Mouse (Mus musculus) CD4-positive, CD25-positive, alpha-beta regulatory T cell, adult 2 months (primary cell): Measurements from ENCODE around the gene Aifm3.

Experiments used
- DNase-seq: peaks from one replicate; pipeline ENCODE4 v3.0.0-alpha.2; 2012; ENCODE audit warnings: low read depth, low spot score

Aifm3 gene

DNA sequence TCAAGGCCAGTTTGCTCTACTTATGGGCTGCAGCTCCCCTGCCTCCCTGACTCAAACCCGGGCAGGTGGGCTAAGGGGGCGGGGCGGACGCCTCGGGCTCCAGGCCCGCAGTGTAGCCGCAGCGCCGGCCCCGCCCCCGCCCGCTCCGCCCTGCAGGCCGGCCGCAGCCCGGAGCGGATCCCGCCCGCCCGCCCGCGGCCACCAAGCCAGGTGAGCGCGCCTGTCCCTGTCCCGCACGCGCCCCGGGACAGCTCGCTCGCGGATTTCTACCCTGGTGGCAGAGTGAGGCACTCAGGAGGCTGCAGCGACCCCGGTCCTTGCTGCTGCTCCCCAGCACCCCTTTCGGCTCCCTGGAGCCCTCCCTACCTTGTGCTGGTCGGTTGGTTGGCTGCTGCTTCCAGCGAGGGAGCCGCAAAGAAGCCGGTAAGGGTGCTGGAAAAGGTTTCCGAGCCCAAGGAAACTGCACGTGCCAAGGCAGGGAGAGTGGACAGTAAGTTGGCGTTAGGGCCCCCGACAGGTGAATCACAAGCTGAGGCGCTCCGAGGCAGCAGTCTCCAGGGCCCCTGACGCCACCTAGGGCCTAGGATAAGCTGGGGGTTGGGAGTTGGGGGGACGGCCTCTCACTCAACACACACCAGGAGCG lies at the start of gene Aifm3:
Gene Aifm3 (plus strand): TSS at position 143 of the 643 bp plus-strand sequence.
- DNase-seq, result peak; percentile 32

DNA sequence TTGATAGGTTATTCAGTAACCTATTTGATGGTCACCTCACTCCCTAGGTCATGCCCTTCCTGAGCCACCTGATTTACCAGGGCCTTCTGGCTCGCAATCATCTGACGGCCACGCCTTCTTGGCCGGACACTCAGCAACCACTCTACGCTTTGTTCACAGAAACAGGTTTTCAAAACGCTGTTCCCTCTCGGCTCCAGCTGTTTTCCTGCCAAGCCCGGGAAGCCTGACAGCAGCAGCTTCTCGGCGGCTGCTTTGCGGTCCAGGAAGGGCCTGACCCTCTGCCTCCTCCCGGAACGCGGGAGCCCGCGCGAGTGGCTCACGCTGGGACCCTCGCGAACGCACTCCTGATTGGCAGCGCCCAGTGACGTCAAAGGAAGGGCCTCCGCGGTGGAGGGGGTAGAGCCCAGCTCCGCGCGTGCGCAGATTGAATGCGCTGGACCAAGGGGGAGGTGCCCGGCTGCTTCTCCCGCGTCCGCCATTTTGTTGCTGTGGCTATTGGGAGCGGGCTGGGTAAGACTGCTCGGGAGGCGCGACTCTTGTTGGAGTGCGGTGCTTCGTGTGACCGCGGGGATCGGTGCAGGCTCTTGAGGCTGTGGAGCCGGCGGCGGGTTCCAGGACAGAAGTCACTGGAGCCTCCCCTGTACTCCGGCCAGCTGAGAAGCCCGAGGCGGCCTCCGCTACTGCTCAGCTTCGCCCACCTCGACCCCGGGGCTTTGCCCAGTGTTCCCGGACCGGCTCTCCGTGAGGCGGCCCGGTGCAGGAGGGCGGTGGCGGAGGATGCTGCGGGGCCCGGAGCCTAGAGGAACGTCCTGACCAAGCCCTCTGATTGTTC lies 37.7 kb upstream of the Aifm3 start, which contains the start of gene Crkl:
Gene Crkl (plus strand): TSS at position 447 of the 832 bp plus-strand sequence.
- peak; percentile 98 for DNase-seq

DNA sequence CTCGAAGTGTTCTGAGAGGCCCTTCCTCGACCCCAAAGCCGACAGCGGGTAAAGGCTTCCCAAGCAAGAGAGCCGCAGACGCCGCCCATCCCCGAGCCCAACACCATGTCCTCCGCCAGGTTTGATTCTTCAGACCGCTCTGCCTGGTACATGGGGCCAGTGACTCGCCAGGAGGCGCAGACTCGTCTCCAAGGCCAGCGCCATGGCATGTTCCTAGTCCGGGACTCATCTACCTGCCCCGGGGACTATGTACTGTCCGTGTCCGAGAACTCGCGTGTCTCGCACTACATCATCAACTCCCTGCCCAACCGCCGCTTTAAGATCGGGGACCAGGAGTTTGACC lies 37.1 kb upstream of the Aifm3 start:
- DNase-seq, result peak; percentile 61

DNA sequence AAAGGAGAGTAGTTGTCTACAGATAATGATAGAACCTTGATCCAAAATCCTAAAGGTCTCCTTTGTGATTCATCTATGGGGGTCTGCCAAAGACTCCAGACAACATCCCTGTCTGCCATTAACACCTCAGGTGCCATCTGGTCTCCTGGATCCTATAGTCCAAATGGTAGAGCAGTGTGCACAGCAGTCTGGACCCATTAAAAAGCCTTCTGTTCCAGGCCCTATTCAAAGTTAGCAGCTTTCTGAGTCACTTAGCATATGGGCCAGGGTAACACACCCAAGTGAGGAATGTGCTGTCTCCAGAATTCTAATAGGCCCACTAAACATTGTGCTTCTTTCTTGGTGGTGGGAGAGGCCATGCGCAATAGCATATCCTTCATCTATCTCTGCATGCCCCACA lies 32.5 kb upstream of the Aifm3 start:
- DNase-seq, result no peak

DNA sequence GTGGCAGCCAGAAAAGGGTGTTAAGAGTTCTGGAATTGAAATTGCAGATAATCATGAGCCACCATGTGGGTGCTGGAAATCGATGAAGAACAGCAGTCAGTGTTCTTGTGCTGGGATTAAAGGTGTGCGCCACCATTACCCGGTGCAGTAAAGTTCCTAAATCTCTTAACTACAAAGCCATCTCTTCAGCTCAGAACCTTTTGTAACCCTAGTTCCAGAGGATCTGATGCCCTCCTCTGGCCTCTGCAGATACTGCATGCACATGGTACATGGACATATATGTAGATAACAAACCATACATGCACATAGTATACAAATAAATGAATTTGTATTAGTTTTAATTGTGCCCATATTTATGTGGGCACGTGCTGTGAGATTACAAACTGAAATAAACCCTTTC lies 29.2 kb upstream of the Aifm3 start:
- peak; percentile 72 for DNase-seq

DNA sequence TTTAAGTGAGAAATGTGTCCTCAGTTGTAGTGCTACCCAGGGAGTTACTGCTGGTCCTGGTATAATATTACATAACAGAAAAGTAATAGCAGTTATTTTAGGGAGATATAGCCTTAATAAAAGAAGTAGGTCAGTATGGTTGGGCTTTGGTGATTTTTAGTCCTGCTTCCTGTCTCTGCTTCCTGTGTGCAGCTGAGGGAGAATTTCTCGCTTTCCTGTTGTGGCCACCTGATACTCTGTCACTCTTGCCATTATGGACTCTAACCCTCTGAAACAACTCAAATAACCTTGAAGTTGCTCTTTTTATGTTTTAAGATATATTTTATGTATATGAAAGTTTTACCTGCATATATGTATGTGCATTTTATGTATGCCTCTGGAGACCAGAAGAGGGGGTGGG lies 27.8 kb upstream of the Aifm3 start:
- peak; percentile 16 for DNase-seq

DNA sequence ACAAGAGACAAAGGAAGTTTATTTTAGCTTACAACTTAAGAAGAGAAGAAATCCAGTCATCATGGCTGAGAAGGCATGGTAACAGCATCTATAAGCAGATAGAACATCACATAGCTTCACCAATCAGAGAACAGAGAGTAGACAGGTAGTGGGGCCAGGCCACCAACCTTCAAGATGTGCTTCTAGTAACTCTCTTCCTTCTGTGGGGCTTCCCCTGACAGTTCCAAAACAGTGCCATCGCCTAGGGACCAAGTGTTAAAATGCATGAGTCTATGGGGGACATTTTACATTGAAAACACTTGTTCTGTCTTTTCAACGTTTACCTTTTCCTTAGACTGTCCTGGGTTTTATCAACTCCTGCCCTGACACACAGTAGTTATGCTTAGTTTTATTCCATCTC lies 26.2 kb upstream of the Aifm3 start:
- peak; percentile 40 for DNase-seq

DNA sequence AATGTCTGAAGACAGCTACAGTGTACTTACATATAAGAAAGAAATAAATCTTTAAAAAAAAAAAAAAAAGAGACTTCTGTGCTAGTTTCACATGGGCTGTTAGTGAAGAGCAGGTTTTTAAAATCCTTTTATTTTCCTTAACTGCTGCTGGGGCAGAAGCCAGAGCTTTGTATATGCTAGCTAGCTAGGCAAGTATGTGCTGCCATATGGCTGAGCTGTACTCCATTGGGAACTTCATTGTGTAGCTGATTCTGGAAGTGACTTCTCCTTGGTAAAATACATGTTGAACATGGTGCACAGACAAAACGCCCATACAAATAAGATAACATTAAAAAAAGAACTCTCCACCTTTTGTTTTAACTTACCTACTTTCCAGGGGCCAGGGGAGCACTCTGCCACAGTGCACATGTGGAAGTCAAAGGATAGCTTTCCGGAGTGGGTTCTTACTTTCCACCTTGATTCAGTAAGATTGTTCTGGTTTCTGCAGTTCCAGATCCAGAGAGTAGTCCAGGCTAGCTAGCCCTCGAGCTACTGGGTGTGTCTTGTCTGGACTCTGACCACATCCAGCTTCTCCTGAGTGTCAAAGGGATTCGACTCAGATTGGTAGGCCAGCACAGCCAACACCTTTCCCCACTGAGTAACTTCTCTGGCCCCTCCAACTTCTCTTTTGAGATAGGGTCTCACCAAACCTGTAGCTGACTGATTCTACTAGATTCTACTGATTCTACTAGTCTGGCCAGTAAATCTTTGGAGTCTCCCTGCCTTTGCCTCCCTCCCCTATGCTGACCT lies 22.3 kb upstream of the Aifm3 start:
- DNase-seq, result no peak

DNA sequence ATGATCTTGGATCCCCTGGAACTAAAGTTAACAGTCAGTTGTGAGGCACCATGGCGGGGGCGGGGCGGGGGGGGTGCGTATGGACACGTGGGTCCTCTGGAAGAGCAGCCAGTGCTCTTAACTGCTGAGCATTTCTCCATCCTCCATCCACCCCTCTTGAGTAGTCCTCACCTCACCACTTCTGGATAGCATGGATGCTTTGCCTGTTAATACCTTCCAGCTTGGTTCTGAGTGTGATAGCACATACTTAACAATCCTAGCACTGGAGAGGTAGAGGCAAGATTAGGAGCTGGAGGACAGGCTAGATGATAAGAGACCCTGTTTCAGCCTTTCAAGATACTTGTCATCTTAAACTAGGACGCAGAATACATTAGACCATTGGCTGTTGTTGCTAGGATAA lies 16.9 kb upstream of the Aifm3 start:
- DNase-seq, result no peak

DNA sequence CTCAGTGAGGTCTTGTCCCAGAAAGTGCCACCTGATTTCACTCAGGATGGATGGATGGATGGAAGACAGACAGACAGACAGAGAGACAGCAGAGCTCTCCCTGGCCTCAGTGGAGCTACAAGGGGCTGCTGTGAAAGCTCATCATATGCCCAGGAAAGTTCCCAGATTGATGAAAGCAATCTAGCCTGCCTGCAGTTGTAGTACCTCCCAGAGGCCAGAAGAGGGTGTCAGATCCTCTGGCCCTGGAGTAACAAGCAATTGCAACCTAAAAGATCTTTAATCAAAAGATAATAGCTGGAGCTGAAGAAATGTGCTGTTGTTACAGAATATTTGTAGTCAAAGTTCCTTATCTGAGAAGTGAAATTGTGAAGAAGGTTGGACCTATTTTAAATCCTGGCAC lies 15.3 kb upstream of the Aifm3 start:
- DNase-seq, result peak; percentile 61

DNA sequence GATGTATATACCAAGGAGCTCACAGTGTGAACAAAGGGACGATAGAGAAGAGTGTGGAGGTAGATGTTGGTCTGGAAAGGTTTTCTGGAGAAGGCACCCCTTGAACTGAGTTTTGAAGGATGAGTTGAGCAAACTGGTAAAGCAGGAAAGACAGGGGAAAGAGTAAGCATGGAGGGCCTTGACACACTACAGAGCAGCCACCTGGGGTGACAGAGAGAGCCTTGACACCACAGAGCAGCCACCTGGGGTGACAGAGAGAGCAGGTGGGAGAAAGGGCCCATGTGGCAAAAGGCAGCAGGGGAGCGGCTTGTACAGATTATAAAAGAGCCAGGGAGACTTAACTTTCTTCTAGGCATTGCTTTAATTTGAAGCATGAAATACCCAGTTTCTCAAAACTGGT lies 14.7 kb upstream of the Aifm3 start:
- DNase-seq, result no peak

DNA sequence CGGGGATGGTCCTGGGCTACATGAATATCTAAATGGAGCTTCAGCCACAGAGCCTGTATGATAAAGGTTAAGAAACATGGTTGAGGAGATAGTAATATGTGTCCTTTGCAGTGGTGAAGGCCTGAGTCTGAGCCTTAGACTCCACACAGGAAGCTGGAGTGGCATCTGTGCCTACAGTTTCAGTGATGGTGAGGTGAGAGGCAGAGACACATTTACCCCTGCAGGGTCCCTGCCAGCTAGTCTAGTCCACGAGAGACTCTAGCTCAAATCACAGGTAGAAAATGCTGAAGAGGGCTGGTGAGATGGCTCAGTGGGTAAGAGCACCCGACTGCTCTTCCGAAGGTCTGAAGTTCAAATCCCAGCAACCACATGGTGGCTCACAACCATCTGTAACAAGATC lies 14.1 kb upstream of the Aifm3 start:
- DNase-seq, result no peak

DNA sequence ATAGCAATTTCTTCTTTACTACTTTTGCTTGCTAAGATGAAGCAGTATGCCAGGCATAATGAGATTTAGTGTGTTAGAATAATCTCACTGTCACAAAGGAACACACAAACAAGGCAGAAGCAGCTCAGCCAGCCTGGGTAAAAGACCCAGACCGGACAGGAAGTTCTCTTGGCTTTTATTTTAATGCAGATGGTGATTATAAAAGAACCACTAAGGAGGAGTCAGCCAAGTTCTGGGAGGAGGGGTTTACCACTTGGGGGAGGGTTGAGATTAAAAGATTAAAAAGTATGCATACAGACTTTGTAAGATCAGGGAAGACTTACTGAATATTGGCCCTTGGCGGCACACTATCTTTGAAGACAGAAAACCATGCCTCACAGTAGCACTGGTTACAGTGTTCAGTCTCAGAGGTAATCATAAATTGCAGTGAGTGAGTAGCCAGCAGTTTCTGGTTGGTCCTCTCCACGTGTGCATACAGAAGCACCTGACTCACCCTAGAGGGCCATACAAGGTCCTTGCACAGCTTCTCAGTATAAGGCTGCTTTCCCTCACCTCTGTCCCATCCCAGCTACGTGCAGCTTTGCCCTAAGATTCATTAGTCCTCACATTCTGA lies 11.0 kb upstream of the Aifm3 start:
- DNase-seq, result no peak

DNA sequence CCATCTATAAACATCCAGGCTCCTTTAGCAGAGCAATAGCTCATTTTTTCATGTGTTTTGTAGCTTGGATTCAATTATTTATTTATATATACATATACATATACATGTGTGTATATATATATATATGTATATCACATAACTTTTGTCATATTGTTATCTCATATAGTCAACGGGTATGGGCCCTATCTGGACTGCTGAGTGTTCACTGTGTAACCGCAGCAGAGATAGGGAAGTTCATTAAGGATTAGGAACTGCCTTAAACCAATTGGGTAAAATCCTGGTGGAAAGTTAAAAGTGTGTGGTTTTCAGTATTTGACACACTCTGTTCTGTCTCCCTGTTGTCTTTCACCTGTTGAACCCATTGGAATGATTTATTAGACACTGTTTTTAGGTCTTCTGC lies 7.9 kb upstream of the Aifm3 start:
- DNase-seq, result no peak

DNA sequence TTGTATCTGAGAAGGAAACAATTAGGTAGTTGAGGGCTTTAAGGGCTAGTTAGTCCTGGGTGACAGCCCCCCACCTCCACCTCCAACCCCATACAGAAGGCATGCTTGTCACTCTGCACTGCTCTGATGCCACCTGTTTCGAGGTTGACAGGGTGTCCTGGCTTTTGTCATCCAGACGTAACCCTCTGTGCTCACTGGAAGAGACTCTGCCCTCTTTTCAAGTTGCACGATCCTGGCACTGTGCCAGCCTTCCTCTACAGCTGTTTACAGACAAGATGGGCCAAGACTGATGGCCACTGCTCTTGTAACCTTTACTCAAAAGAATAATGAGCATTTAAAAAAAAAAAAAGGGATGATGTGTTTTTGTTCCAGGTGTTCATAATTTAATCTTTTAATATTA lies 2.9 kb upstream of the Aifm3 start:
- DNase-seq, result peak; percentile 15

DNA sequence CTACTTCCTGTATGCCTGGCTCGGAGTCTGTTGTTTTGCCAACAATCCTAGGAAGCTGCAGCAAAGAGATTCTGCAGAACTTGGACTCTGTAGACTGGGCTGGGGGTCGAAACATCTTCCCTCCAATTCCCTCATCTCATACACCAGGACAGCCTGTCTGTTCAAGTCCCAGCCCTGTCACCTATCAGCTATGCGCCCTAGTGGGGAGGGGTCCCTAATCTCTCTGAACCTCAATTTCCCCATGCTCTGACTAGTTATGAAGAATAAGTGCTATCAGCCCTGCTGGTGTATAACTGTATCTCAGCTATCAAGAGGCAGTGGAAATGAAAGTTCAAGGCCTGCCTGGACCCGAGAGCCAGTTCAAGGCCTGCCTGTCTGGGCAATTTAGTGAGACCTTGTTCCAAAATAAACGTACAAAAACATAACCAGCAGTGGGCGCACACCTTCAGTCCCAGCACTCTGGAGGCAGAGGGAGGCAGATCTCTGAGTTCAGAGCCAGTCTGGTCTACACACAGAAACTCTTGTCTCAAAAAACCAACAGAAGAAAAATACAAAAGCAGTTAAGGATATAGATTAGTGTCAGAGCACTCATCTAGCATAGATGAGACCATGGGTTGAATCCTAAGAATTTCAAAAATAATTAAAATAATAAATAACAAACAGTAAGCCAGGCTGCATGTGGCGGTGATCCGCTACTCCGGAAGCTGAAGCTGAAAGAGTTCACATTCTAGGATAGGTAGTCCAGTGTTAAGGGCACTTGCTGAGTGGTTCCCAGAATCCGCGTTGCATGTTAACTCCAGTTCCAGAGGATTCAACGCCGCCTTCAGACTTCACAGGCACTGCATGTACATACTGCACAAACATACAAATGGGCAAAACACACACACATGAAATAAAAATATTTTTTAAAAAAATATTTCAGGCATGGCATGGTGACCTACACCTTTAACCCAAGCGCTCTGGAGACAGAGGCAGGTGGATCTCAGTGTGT lies 638 bp upstream of the Aifm3 start:
- DNase-seq, result peak; percentile 45

DNA sequence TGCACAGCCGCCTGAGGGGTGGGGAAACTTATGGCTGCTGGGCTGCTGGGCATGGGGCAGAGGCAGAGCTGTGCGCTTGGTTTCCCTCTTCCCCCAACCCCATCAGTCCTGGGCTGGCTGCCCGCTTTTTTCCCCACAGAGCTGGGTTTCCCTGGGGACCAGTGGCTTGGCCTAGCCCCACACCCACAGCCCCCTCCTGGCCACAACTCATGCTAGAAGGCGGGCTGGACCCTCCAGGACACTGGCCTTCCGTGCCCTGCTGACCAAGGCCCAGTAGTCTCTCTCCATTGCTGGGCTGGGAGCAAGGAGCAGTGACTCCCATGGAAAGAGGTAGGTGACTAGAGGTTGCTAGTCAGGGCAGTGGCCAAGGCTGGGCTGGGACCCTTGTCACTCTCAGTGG lies 1.7 kb downstream of the Aifm3 start:
- no peak for DNase-seq

DNA sequence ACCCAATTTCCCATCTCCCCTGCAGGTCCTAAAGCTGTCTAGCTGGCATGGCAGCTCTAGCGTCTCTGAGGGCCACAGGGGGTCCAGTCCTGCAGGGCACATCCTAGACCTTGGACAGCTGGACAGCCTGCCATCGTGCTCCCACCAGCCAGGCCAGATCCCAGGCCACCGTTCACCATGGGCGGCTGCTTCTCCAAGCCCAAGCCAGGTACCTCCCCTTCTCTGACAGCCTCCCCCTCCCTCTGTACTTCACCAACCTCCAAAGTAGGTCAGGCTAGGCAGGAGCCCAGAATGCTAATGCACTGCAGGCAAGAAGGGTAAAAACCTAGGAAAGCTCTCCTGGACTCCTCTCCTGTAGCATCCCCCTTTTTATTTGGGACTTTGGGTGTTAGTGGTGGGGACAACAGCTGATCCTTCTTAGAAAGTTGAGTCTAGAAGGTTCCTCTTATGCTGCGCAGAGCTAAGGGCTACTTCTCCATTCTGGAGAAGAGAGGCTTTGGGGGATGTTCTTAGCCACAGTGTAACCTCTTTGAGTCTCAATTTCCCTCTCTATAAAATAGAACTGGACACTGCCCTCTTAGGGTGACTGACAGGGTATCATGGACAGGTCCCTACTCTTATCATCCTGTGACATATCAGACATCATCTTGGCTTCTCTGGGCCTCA lies 2.6 kb downstream of the Aifm3 start:
- no peak for DNase-seq

DNA sequence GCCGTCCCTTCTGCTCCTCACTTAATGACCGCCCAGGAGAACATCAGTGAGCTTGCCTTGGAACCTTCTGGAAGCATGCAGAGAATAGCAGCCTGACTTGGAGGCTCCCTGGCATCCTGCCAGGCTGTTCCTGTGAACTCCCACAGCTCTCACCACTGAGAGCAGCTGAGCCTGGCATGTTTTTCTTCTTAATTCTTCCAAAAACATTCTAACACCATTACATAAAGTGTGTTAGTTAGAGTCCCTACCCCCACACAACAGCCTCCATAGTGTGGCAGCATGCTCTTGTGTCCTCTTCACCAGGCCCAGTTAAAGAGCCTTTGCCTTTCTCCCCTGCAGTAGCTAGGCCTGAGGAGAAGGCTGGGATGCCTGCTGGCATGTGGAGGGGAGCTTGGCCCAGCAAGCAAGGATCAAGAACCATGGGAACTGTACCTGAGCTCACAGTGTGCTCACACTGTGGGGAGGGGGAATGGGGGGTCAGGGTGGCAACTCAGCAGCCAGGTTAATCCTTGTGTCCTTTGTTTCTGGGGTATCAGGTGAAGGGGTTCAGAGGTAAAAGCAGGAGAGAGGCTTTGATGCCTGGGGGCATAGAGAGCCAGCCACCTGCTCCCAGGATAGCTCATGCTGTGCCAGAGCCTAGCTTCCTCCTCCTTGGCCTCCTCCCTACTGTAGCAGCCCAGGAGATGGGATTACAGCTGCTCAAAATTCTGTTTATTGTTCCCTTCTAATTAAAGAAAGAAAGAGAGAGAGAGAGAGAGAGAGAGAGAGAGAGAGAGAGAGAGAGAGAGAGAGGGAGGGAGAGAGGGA lies 7.3 kb downstream of the Aifm3 start:
- DNase-seq, result no peak
